Mouse (Mus musculus): ENCODE results near the gene Atp2c2. TPM values are rescaled to one million over a fixed set of nuclear protein-coding genes. Genes with fewer than 3 reads are reported as not detected.

Gene Atp2c2
- total RNA-seq, 2 experiments from 2014 or later = not detected

GRCm38 (mm10) chr8:119698960-119699359 lies 849 bp upstream of the Atp2c2 start:
- DNase-seq (ENCODE audit: low spot score in 2 of 2) = peak in 1 of 2 experiments; percentile 48

- no peak for DNase-seq (ENCODE audit: low spot score in 2 of 2)
These were observed 3.2 kb downstream of the Atp2c2 start for GRCm38 (mm10) chr8:119702965-119703364.

GRCm38 (mm10) chr8:119707146-119707545 lies 7.3 kb downstream of the Atp2c2 start:
- no peak for DNase-seq (ENCODE audit: low spot score in 2 of 2)

GRCm38 (mm10) chr8:119708471-119708870 lies 8.7 kb downstream of the Atp2c2 start:
- no peak for DNase-seq (ENCODE audit: low spot score in 2 of 2)

- peak in 1 of 2 experiments; percentile 43 for DNase-seq (ENCODE audit: low spot score in 2 of 2)
These were observed 9.3 kb downstream of the Atp2c2 start for GRCm38 (mm10) chr8:119708878-119709702.

GRCm38 (mm10) chr8:119709703-119710093 lies 9.9 kb downstream of the Atp2c2 start:
- no peak for DNase-seq (ENCODE audit: low spot score in 2 of 2)

- DNase-seq (ENCODE audit: low spot score in 2 of 2) = no peak
These were observed 12.4 kb downstream of the Atp2c2 start for GRCm38 (mm10) chr8:119712226-119712625.

GRCm38 (mm10) chr8:119713421-119713820 lies 13.6 kb downstream of the Atp2c2 start:
- no peak for DNase-seq (ENCODE audit: low spot score in 2 of 2)

- DNase-seq (ENCODE audit: low spot score in 2 of 2) = no peak
These were observed 15.4 kb downstream of the Atp2c2 start for GRCm38 (mm10) chr8:119715221-119715620.

GRCm38 (mm10) chr8:119716730-119717299 lies 17.0 kb downstream of the Atp2c2 start:
- no peak for DNase-seq (ENCODE audit: low spot score in 2 of 2)

- DNase-seq (ENCODE audit: low spot score in 2 of 2) = no peak
These were observed 18.0 kb downstream of the Atp2c2 start for GRCm38 (mm10) chr8:119717765-119718164.

- DNase-seq (ENCODE audit: low spot score in 2 of 2) = no peak
These were observed 19.2 kb downstream of the Atp2c2 start for GRCm38 (mm10) chr8:119719011-119719501.

- no peak for DNase-seq (ENCODE audit: low spot score in 2 of 2)
These were observed 22.5 kb downstream of the Atp2c2 start for GRCm38 (mm10) chr8:119722348-119722747.

GRCm38 (mm10) chr8:119723676-119724075 lies 23.9 kb downstream of the Atp2c2 start:
- no peak for DNase-seq (ENCODE audit: low spot score in 2 of 2)

- no peak for DNase-seq (ENCODE audit: low spot score in 2 of 2)
These were observed 24.8 kb downstream of the Atp2c2 start for GRCm38 (mm10) chr8:119724596-119724995.

- DNase-seq (ENCODE audit: low spot score in 2 of 2) = no peak
These were observed 27.3 kb downstream of the Atp2c2 start for GRCm38 (mm10) chr8:119727093-119727492.

GRCm38 (mm10) chr8:119728351-119728895 lies 28.6 kb downstream of the Atp2c2 start:
- no peak for DNase-seq (ENCODE audit: low spot score in 2 of 2)

GRCm38 (mm10) chr8:119732072-119732471 lies 32.3 kb downstream of the Atp2c2 start:
- no peak for DNase-seq (ENCODE audit: low spot score in 2 of 2)

GRCm38 (mm10) chr8:119736348-119736917 lies 36.6 kb downstream of the Atp2c2 start:
- no peak for DNase-seq (ENCODE audit: low spot score in 2 of 2)

- DNase-seq (ENCODE audit: low spot score in 2 of 2) = no peak
These were observed 37.5 kb downstream of the Atp2c2 start for GRCm38 (mm10) chr8:119737093-119737900.
